Mouse (Mus musculus): ENCODE results near the gene Lmna.

Gene Lmna

DNA sequence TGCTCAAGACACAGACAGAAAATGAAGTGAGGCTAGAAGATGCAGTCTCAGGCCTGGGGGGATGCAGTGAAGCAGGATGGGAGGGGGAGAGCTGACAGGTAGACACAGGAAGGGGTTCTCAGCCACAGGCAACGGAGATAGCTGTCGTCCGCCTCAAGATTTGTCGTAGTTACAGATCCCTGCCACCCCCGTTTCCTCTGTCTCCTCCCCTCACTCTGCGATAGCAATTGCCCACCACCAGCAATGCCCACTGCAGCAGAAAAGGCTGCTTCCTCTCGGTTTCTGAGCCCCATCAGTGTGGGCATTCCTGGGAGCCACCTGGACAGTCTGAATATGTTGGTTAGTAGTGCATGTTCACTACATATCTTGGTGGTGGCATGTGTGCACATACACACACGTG, 56.4 kb downstream of the Lmna start:
- in situ Hi-C loops (cut with MboI; ENCODE audit: low sequenced_read_pairs), result no loop called here

DNA sequence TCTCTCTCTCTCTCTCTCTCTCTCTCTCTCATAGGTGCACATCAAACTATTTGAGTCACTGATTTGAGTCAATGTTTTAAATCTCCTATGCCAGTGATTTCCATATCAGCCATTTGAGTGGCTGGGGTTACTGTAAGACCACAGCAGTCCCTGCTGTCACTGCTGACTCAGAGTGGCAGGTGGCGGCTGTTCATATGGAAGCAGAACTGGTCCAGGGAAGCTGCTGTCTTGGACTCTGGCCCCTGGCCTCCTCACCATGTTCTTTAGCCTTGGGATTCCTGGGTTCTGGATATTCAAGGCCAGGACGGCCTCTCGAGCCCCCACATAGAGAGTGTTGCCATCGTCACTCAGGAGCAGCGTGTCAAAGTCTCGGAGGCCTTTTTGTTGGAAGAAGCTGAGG, 57.0 kb downstream of the Lmna start:
- in situ Hi-C loops (cut with MboI; ENCODE audit: low sequenced_read_pairs), result no loop called here

DNA sequence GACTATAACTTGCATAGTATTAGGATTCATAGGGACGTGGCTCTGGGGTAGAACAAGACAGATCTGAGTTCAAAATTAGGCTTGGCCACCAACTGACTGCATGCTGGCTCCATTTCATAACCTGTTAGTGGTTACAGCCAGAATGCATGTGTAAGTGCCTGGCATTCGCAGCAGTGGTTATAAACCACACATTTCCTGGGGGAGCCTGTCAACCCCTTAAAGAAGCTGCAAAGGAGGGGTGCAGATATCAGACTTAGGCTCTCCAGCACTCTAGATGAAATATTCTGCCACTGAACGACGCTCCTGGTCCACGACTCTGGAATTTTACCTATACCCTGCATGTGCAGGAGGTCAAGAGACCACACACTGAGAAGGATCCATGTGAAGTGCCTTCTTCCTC, 57.5 kb downstream of the Lmna start:
- in situ Hi-C loops (cut with MboI; ENCODE audit: low sequenced_read_pairs), result no loop called here

DNA sequence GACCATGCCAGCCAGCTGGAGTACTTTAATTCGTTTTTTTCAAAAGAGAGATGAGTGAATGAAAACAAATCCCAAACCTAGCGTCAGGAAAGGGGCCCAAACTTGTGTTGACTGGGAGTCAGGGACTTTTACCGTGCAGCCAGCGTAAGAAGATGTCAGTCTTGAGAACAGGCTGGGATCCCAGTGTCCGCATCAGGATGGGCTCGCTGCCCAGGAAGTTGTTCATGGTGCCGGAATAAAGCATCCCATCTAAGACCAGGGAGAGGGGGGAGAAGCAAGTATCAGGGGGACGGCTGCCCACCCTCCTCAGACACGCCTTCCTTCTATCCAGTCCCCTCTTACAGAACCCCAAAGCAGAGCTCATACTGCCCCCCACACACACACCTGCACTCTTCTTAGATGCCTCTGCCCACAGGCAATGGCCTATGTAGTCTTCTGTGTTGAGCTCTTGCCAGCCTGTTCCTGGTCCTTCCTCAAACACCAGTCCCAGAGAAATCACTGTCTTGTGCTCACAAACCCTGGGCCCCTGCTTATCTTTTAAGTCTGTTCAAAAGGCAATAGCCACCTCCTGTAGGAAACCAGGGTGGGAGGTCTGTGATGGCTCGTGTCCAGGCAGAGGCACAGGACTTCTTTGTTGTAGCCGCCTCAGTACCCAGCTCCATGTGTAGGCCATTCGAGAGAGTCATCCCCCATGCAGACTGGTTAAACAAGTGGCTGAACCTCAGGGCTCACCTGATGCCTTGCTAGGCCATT, 59.2 kb downstream of the Lmna start:
- in situ Hi-C loops (cut with MboI; ENCODE audit: low sequenced_read_pairs), result no loop called here

DNA sequence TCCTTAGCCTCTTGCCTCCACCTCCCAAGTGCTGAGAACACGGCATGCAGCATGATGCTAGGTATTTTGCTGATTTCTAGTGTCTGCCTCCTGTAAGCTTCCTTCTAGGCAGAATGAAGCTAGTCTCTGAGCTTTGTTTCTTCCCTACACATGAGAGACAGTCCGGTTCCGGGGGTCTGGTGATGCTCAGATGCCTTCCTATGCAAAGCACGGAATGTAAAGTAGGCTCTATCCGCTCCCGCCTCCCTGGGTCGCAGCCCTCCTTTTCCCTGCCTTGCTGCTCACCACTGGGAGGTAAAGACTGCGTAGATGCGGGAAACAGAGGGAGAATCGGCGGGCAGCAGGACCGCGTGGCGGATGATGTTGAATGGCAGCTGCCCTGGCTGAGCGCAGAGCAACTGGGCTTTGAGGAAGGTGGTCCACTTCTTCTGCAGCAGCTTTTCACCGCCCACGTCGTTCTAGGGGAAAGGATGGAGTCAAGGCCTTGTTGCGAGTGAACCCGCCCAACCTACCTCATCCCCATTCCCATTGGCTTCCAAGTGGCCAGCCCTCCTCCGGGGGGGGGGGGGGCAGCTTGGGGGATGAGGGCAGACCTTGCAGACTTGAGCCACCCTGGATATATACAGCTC, 60.2 kb downstream of the Lmna start:
- in situ Hi-C loops (cut with MboI; ENCODE audit: low sequenced_read_pairs), result no loop called here

DNA sequence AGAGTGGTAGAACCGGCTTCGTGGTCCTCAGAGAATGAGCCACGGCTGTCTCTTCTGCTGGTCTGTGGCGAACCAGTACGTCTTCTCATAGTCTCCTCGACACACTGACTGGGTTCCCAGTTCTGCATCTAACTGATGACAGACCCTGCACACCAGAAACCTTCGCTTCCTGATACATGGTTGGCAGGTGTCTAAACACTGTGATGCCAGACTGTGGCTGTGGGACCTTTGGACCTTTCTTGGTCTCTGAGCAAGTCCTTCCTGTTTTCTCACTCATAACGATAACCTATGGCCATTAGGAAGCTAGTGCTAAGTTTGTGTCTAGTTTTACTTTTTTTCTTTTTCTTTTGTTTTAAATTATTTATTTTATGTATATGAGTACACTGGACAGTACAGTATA, 61.3 kb downstream of the Lmna start:
- in situ Hi-C loops (cut with MboI; ENCODE audit: low sequenced_read_pairs), result no loop called here

DNA sequence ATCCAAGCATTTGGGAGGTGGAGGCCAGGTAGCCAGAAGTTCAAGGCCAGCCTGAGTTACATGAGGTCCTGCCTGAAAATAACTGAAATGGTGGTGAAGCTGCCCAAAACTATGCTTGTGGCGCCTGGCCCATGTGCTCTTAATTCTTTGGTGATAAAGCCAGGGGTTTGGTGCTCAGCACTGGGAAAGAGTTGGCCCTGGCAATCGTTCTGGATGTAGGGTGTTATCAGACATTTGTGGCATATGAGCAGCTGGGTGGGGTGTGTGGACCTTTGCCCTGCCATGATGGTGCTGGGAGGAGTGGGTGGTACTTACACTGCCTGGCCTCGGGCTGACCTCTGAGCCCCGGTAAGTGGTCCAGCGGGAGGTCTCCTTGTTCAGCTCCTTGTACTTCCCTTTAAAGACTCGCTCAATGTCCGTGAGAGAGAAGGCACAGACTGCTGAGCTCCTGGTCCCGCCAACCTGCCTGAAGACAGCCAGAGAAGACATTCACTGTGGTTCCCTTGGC, 62.0 kb downstream of the Lmna start:
- in situ Hi-C loops (cut with MboI; ENCODE audit: low sequenced_read_pairs), result no loop called here

DNA sequence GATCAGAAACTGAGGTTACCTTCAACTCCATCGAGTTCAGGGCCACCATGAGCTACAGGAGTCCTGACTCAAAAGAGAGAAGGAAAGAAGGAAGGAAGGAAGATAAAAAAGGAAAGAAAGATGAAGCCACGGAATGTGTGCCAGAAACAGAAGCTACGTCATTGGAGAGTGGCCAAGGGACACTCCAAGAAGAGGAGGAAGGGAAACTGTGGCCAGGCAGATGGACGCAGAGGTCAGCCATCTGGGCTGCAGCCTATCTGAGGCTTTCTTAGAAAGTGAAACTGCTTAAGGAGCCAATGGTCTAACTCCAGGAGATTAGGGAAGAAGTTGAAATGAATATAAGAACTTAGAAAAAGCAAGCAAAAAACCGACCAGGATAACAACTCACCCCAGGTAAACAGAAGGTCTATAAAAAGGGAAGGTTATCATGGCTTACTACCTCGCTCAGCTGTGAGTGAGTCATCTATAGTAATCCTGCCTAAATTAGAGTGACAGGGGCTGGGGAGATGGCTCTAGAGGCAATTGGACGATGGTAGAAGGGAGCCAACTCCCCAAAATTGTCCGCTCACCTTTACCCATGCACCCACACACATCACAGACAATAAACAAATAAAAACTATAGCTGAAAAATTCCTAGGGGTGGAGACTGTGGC, 63.2 kb downstream of the Lmna start:
- in situ Hi-C loops (cut with MboI; ENCODE audit: low sequenced_read_pairs), result no loop called here

DNA sequence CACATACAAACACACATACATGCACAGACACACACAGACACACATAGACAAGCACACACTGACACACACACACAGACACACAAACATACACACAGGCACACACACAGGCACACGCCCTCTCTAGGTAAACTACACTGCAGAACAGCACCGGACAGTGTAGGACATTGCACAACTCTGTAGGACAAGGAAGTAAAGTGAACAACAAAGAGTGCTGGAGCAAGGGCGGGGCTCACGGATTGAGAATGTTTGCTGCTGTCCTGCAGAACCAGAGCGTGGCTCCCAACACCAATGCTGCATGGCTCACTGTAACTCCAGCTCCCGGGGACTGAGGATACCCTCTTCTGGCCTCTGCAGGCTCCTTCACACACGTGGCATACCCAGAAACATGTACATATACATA, 66.9 kb downstream of the Lmna start:
- in situ Hi-C loops (cut with MboI; ENCODE audit: low sequenced_read_pairs), result no loop called here

DNA sequence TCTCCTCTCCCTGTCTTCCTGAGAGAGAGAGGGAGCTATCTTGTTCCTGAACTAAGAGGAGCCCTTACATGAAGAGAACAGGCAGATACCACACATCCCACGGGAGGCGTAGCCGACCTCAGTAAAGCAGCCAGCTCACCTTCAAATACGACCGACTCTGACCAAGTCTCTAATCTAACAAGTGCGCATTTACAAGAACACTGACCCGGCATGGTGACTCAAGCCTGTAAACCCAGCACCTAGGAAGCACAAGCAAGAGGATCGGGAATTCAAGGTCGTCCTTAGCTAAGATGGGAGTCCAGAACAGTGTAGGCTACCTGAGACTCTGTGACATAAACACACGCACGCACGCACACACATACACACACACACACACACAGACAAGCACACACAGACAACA, 67.3 kb downstream of the Lmna start:
- in situ Hi-C loops (cut with MboI; ENCODE audit: low sequenced_read_pairs), result no loop called here

DNA sequence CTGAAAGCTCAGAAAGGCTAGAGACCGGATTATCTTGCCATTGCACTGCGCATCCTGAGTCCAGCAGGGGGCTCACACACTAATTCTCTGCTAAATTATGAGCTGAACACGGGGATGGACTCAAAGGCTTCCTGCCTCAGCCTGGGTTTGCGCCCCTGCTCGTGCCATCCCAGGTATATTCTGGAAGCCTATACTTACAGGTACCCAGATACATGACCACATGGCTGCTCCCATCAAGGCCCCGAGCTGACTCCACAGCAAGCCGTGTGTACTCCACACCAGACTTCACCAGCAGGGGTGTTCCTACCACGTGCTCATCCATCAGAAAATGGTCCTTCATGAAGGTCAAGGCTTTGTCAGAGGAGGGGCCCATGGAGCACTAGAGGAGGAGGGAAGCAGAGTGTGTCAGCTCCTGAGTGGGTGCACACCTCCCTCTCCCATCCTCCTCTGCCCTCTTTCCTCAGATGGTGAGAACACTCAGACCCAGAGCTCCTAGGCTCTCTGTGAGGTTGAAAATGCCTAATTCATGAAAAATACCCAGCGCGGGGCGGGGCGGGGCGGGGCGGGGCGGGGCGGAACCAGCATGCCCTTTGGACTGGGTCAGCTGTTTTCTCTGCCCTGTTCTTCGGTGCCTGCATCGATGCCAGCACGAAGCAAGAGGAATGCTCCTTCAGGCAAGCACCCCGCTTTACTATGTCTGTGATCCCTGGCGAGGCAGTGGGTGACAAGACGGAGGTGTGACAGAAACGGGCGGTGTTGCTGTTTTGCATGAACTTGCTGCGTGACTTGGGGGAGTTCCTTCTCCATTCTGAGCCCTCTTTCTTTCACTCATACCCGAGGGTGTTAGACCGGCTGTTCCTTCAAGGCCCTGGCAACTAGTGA, 69.0 kb downstream of the Lmna start:
- in situ Hi-C loops (cut with MboI; ENCODE audit: low sequenced_read_pairs), result no loop called here

DNA sequence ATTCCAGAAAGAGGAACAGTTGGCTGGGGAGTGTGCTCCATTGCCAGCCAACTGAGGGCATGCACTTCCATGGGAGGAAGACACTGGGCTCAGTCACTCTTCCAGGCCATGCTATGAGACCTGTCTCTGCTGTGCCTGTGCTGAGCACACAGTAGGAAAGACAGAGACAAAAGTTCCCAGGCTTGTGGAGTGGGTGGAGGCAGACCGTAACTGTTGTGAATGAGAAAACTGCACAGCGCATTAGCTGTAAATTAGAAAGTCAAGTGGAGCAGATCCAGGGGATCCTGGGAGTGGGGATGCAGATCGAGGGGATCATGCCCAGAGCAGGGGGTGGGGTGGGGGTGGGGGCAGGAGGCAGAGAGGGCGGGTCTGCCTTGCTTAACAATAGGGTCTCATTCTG, 70.2 kb downstream of the Lmna start:
- in situ Hi-C loops (cut with MboI; ENCODE audit: low sequenced_read_pairs), result no loop called here

DNA sequence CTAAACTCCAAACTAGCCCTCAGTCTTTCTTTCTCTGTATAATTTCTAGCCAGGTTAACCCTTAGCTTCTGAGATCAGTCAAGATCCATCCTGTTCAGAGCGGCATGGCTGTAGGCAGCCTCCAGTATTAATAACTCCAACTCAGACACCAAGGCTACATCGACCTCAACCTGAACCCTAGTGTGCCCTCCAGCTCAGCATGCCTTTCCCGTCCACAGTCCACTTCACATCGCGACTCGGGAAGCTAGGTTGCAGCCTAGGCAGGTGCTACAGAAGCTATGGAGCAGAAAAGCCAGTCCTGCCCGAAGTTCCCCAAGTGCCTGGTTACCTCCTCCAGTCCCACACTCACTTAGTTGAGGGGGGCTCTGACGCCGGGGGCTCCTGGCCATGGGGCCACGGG, 72.3 kb downstream of the Lmna start:
- in situ Hi-C loops (cut with MboI; ENCODE audit: low sequenced_read_pairs), result no loop called here

DNA sequence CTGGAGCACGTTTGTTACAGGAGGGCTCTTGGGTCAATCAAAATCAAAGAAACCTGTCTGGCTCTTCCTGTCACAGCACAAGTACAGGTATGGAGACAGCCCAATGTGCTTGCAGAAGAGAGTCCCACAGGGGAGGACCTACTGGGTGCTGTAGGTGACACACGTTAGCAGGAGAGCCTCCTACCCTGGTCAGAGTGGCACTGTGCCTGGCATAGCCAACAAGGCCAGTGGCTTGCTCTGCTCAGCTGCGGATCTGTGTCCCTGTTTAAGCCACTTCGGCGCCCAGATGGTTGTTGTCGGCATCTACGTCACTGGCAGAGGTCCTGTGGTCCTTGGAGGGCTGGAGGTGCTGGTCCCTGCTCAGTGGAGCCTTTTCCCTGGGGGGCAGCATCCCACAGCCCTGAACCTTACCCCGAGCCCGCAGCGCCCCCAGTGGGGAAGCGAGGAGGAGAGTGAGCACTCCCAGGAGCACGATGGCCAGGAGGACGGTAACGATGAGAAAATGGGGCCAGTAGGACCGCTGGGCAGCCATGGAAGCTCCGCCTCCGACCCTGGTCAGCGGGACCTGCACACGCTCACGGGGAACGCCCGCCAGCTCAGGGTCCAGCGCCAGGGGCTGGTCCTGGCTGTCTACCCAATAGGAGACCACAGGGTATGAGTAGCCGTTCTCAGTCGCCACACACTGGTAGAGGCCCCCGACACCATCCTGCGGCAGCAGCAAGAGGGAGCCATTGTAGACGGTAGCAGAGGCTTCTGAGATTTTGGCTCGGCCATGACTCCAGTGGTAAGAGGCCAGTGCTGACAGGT, 73.2 kb downstream of the Lmna start:
- in situ Hi-C loops (cut with MboI; ENCODE audit: low sequenced_read_pairs), result no loop called here

DNA sequence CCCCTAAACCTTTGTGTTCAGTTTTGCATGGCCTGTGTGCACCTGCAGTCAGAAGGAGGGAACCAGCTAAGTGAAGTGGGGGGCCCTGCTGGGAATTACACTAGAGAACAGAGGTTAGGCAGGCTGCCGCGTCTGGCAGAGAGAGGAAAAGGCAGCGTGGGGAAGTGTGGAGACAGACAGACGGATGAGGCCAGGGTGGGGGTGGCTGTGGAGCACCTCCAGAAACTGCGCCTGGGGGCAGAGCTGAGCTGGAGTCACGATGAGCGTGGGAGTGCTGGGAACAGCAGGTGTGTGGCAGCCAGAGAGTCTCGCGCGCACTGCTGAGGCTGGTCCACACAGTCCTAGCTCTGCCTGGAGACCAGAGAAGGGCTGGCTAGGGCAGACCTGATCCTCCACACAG, 74.2 kb downstream of the Lmna start:
- in situ Hi-C loops (cut with MboI; ENCODE audit: low sequenced_read_pairs), result no loop called here
